Mouse (Mus musculus) liver, embryonic 18 days (tissue): Measurements from ENCODE around the gene Cyp2d12. TPM values are rescaled to one million over a fixed set of nuclear protein-coding genes. Genes with fewer than 3 reads are reported as not detected.

Source experiments
- polyA plus RNA-seq: library from polyadenylated mRNA; depleted of rRNA; stranded (reverse); fragments of >200 nt; gene quantifications from 2 replicates; pipeline ENCODE4 v1.2.3, GENCODE M21; 2012; rRNA removed

Gene Cyp2d12
- 0.02 TPM in 1 of 2 replicates, not detected in the other for polyA plus RNA-seq

GRCm38 (mm10) chr15:82554531-82555230 is at the start of gene Cyp2d12:
Gene Cyp2d12 (plus strand): TSS chr15:82555072.

Other genes starting within 250 kb of the Cyp2d12 start
- 45.1 and 48.9 TPM in 2 replicates for gene Naga, start 216.1 kb upstream of the Cyp2d12 start, polyA plus RNA-seq
- gene Pheta2, start 216.1 kb upstream of the Cyp2d12 start, polyA plus RNA-seq, result 10.9 and 11.4 TPM in 2 replicates
- 86.6 and 90.5 TPM in 2 replicates for gene Smdt1, start 216.1 kb upstream of the Cyp2d12 start, polyA plus RNA-seq
- gene Ndufa6, start 200.8 kb upstream of the Cyp2d12 start, polyA plus RNA-seq, result 479 and 545 TPM in 2 replicates
- gene Cyp2d22, start 174.8 kb upstream of the Cyp2d12 start, polyA plus RNA-seq, result 45.3 and 51.9 TPM in 2 replicates
- gene Cyp2d11, start 161.1 kb upstream of the Cyp2d12 start, polyA plus RNA-seq, result 0.31 and 0.43 TPM in 2 replicates
- 139 and 151 TPM in 2 replicates for gene Cyp2d10, start 147.9 kb upstream of the Cyp2d12 start, polyA plus RNA-seq
- gene Cyp2d9, start 121.6 kb upstream of the Cyp2d12 start, polyA plus RNA-seq, result 64.7 and 68.7 TPM in 2 replicates
- gene Cyp2d34, start 65.9 kb downstream of the Cyp2d12 start, polyA plus RNA-seq, result not detected in 2 replicates
- 0.15 and 0.31 TPM in 2 replicates for gene Cyp2d40, start 209.1 kb downstream of the Cyp2d12 start, polyA plus RNA-seq
- 915 and 932 TPM in 2 replicates for gene Cyp2d26, start 239.2 kb downstream of the Cyp2d12 start, polyA plus RNA-seq